Mouse (Mus musculus): ENCODE measurements around the gene Pigs.

The Pigs gene

DNA sequence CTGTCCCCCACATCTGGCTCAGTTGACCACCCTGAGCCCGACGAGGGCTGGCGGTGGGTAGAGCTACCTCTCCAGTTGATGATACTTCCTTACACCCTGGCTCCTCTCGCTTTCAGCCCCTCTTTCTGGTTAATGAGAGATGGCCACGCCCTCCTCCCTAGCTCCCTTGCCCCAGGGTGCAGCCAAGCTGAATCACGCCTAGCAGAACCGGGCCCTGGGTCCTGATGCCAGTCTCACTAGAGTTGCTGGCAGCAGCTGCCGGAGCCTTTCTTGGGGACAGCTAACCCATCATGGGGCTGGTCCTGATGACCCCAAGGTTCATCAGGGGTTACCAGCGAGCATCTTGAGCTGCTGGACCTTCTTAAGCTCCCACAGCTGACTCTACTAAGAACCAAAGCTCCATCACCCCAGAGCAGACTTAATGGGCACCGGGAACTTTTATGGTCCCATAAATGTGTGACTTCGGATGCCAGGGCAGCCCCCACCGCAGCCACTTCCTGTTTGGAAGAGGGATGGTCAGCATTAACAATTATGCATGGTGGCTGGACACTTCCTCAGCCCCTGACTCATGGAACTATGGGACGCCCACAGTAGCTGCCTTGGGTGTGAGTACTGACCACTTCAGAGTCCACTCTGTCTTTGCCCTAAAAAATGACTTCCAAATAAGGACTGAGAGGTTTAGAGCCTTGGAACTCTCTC is 35.2 kb downstream of the Pigs start:
- no peak for DNase-seq (ENCODE audit: low read depth, low spot score)

DNA sequence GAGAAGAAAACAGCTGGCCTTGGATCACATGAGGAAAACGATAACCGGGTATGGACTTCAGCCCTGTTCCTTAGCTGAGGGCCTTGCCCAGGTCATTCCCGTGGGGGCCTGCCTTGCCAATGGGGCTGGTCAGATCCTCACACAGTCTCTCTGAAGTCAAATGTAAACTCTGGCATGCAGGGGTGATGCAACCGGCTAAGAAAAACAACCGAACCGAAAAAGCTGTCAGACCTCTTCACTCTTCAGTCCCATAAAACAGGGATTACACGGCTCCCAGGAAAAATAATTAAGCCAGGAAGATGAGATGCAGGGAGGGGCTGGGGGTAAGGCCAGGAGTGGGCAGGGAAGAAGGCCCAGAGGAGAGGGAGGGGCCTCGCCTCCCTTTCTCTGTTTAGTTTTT is 35.9 kb downstream of the Pigs start:
- no peak for DNase-seq (ENCODE audit: low read depth, low spot score)

DNA sequence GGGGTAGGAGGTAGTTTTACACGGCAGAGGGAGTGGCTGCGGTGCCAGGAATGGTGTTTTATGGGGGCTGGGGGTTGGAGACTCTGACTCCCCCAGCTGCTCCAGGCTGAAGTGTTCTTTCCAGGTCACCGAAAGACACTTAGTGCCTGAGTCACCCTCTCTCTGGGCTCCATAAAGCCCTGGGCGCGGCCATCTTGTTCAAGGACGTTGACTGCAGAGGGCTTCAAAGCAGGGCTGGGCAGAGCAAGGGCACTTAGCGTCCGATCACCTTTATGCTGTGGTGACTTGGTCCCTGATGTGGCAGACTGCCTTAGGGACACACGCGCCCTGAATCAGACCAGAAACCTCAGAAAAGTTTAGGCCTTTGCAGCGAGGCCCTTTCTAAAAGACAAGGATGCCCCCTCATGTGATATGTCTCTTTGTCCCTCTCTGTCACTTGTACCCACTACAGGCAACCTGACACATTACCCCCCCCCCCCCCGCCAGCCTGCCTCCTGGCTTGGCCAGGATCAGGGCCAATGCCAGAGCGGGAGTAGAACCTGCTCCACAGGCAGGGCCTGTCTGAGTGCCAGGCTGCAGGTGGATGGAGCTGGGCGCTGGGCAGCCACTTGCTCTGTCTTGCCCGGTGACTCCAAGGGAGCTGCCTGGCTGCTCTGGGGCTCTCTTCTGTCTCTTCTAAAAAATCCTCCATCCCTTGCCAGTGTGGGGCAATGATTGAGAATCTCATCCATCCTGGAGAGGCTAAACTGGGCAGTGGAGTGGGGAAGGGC is 39.4 kb downstream of the Pigs start:
- DNase-seq (ENCODE audit: low read depth, low spot score), result no peak

- DNase-seq (ENCODE audit: low read depth, low spot score), result no peak
Observed at GRCm38 (mm10) chr11:78370389-78370788, 42.2 kb downstream of the Pigs start.

DNA sequence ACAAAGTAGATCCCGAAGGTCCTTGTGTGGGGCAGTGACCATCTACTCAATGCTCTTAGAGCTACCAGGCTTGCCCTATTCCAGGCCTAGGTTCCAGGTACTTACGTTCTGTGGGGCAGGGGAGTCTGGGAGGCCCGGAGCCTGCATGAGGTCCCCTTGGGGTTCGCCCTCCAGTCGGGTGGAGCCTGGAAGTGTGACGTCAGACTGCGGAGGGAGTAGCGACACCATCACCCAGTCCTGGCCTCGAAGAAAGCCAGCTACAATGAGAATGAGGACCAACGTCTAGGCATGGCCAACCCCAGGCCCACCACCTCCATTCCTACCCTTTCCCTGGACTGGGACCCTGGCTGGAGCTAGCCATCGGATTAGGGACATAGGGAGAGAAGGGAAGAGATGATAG is 43.5 kb downstream of the Pigs start:
- DNase-seq (ENCODE audit: low read depth, low spot score), result no peak

DNA sequence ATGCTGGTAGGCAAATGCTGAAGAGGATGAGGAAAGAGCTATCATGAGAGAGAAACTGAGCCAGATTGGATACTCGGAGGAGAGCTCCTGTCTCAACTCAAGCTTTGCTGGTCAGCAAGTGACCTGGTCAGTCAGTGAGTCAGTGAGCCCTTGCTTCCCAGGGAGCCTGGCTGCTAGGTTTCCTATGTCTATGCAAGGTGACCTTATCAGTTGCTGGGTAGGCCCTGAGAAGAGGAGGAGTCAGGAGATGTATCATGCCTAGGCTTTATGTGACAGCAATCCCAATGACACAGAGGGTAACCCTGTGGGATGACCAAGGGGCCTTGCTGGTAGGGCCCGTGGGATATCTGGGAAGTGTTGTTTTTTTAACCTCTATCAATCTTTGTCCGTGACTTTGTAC is 44.0 kb downstream of the Pigs start:
- no peak for DNase-seq (ENCODE audit: low read depth, low spot score)

DNA sequence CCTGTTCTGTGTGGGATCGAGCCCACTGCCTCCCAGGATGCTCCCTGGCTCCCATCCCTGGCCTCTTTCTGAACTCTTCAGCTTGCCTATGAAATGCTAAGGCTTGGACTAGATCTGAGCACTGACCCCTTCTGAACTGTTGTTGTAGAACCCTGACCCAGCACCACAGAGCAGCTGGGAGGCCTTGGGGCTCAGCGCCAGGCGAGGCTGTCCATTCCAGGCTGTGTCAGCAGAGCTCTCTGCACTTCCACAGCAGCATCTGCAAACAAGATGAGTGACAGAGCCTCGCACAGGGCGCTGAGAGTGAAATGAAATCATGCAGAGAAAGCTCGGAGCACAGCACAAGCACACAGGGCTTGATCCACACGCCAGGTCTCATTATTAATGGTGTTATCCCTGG is 44.4 kb downstream of the Pigs start:
- no peak for DNase-seq (ENCODE audit: low read depth, low spot score)

DNA sequence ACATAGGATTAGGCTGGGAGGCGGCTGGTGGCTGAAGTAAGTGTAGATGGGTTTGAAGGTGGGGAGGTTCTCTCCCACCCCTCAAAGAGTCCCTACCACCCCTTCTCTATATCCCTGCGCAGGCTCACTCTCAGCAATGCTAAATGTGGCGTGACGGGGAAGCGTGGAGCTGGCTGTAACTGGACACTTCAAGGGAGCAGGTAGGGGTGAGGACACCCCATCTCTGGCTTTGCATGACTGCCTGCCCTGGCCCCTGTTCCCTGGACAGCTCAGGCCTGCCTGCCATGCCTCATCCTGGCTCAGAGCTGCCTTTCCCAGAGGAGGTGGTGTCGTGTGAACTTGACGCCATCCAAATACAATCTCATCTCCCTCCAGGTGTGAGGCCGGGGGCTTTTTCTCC is 45.9 kb downstream of the Pigs start:
- DNase-seq (ENCODE audit: low read depth, low spot score), result no peak

DNA sequence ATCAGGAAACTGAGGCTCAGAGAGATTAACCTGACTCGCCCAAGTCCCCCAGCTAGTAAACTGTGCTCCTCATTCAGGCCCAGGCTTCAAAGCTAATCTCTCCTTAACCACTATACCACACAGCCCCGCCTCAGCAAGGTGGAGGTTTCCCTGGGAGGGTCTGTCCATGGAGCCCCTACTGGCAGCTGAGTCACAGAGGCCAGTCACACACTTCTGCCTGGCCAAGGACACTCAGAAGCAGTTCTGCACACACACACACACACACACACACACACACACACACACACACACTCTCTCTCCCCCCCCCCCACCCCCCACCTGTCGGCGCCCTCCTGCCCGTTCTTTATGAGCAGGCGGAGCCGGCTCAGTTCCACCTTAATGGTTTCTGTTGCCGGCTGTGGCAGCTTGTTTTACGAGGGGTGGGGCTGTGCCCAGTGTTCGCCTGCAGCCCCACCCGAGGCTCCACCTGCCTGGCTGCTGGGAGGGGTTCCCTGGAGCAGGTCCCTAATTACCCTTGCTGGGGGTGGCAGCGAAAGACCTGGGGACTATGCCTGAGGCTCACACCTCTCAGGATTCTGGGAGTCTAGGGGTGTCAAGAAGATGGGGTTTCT is 49.4 kb downstream of the Pigs start:
- DNase-seq (ENCODE audit: low read depth, low spot score), result no peak

DNA sequence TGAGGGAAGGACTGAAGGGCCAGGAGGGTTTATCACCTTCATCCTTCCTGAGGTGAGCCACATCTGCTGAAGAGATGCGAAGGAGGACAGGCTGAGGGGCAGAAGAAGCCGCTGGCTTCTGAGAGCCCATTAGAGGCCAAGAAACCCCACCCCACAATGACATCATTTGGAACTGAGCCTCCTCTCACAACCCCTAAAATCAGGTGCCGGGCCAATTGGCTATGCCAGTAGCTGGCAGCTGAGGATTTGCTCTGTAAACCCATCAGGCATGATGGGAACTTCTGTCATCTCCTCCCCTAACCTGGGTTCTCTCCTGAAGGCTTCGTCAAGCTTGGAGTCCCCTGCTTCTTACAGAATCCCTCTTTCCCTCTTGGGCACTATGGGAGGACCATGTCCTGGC is 52.1 kb downstream of the Pigs start:
- DNase-seq (ENCODE audit: low read depth, low spot score), result no peak

GRCm38 (mm10) chr11:78380996-78381395 is 52.8 kb downstream of the Pigs start:
- DNase-seq (ENCODE audit: low read depth, low spot score), result no peak

DNA sequence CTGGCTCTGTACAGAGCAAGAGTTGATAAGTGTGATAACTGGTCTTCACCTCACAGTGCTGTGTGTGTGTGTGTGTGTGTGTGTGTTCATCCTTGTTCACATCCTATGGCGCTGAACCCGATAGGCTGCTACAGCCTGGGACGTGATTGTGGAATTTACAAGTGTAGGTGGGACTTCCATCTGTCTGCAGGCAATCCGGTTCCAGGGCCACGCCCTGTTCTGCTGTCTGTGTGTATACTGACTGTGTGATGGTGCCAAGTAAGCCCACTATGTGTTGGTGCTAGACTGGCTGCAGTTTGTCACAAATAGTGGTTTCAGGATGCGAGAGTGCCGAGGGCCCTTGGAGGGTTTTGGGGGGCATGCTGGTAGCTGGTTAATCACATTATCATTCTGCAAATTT is 54.1 kb downstream of the Pigs start:
- no peak for DNase-seq (ENCODE audit: low read depth, low spot score)

DNA sequence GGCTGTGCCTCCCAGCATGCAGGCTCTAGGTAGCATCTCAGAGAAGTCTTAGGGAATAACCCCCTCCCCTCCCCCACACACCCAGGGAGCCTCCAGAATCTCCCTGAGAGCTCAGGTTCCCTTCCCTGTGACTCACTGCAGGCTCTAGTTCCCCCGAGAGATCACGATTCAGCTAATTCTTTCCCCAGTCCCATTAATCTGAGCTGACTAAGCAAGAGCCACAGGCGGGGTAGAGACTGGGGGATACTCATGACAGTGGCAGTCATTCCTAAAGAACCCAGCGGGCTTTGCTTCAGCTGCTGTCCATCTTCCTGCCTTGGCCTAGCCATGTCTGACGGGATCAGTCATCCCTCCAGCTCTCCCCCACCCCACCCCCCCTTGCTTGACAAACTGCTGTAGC is 54.5 kb downstream of the Pigs start:
- DNase-seq (ENCODE audit: low read depth, low spot score), result no peak

- DNase-seq (ENCODE audit: low read depth, low spot score), result no peak
Observed at GRCm38 (mm10) chr11:78385776-78386175, 57.6 kb downstream of the Pigs start.

DNA sequence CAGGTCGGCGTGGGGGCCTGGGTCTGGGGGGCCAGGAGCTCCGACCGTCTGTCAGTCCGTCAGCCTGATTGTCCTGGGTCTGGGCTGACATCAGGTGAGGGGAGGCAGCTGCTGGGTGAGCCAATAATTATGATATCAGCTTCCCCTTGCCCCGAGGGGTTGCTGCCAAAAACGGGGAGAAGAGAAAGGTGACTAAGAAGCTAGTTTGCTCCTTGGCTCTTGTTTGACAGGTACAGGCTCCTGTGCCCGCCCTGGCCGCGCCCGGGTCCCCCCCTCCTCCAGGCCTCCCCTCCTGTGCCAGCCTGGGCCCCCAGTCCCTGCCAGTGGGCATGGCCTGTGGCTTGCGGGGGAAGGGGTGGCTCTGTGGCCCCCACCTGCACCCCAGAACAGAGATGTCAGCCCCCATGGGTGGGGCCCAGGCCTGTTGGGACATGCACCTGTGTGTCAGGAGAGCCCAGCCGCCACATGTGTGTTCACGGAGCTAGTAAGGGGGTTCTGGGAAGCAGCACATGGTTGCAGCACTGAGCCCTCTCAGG is 58.4 kb downstream of the Pigs start, which contains the start of gene Foxn1:
Foxn1 (minus strand) TSS at position 51 of the 536 bp plus-strand sequence.
- DNase-seq (ENCODE audit: low read depth, low spot score), result no peak
